Mouse (Mus musculus) retina, postnatal 1 day (tissue): ENCODE data around the gene Polr2e.
"Not testable (repeated sequence)": the region's sequence is repeated elsewhere in the genome, so short reads cannot be mapped to it uniquely, and the experiment has no call there.

Experiments used
- DNase-seq: peaks from one replicate; pipeline ENCODE4 v3.0.0-alpha.2; 2012

Polr2e gene

DNA sequence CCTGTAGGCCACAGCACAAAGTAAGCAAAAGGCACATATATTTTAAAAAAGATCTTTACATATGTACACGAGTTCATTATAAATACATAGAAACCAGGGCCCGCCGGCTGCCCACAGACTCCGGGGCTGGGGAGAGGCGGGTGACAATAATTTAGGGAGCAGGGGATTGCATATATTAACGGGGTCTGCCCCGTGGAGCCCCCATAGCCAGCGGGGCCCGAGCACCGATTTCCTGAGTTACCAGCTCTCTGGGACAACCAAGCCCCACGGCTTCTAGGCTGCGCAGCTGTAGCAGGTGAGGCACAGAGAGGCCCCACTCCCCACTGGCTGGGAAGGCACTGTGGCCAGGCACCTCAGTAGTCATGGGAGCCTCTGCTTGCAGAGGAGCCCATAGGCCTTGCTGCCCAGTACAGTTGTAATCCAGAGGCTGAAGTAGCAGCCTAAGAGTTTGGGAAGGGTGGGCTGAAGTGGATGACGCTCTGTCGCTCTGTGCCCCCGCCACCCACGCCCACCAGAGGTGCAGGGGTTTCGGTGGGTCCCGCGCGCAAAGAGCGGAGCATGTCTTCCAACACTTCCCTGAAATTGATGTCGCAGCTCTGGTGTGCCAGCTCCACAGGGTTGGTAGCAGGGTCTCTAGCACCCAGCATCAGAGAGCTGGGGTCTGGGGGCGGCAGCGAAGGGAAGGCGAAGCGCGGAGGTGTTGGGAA lies 17.5 kb upstream of the Polr2e start:
- DNase-seq, result no peak

DNA sequence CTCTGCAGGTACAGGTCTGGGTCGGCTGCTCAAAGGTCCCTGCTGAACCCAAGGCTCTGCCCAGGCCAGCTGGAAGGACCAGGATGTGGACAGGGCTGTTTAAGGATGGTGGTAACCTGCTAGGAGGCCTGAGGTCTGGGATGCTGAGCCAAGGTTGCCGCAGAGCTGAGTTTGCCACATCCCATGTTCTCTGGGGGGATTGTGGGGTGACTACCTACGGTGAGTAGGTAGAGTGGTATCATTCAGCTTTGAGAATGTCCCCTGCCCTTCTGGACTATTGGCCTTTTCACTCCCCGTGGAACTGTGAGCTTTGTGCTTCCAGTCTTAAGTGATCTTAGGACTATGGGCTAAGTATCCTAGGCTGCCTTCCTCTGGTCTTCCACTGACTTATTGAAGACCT lies 16.9 kb upstream of the Polr2e start:
- no peak for DNase-seq

DNA sequence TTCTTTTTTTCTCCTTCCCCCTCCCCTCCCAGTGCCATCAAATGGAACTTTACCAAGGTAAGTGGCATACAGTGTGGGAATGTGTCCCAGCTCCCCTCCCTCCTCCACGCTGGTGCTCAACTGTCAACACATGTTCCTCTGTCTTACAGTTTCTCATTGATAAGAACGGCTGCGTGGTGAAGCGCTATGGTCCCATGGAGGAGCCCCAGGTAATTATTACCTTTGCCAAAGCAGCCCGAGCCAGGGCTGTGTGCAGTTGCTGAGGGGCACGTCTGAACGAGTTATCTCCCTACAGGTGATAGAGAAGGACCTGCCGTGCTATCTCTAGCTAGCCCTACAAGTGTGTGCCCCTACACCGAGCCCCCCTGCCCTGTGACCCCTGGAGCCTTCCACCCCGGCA lies 16.3 kb upstream of the Polr2e start:
- DNase-seq, result no peak

DNA sequence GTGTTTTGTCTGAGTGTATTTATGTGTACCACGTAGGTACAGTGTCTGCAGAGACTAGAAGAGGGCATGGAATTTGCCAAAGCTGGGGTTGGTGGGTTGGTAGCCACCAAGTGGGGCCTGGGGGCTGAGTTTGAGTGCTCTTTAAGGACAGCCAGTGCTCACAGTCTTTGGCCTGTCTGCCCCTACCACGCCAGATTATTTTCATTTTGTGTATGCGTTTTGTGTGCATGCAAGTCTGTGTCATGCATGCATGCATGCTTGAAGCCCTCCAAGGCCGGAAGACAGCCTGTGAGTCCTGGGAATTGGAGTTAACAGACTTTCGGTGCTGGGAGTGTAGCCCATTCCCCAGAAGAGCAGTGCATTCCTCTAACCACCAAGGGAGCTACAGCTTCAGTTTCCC lies 15.8 kb upstream of the Polr2e start:
- DNase-seq, result no peak

DNA sequence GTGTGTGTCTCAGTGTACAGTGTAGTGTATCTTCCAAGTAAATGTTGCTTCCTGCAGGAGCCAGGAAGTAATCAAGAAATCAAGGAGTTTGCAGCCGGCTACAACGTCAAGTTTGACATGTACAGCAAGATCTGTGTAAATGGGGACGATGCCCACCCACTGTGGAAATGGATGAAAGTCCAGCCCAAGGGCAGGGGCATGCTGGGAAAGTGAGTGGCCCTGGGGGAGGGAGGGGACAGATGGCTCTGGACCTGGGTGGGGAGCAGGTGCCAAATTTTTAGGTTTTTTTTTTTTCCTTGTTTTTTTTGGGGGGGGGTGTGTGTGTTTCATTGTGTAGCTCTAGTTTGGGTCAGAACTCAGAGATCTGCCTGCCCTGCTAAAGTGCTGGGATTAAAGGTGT lies 15.3 kb upstream of the Polr2e start:
- not testable (repeated sequence) for DNase-seq

DNA sequence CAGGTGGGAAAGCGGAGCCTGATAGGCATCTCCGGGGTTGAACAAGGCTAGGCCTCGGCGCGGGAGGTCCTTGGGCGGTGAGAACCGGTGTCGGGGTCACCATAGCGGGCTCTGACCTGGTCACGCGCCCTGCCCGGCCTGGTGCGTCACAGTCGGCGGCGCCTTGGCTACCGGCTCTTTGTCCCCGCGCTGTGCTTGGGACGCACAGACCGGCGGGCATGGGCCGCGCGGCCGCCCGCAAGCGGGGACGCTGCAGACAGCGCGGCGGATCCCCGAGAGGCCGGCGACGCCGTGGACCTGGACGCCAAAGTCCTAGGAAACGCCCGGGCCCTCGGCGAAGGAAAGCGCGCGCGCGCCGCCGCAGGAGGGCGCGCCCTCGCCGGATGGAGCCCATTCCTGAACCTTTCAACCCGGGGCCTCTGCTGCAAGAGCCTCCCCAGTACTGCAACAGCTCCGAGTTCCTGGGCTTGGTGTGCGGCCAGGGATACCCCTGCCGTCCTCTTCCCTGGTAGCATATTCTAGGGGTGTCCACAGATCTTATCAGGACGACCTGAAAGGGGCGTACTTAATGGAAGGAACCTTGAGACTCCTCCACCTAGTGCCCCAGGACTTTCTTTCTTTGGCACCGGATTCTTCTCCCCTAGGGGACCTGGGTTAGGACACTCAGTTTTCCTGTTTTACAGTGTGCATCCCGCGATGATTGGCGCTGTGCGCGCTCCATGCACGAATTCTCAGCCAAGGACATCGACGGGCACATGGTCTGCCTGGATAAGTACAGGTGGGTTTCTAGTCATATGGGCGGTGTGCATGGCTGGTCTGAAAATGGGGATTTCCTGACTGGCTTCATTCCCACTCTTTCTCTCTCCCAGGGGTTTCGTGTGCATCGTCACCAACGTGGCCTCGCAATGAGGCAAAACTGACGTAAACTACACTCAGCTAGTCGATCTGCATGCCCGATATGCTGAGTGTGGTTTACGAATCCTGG lies 14.5 kb upstream of the Polr2e start:
- DNase-seq, result no peak

DNA sequence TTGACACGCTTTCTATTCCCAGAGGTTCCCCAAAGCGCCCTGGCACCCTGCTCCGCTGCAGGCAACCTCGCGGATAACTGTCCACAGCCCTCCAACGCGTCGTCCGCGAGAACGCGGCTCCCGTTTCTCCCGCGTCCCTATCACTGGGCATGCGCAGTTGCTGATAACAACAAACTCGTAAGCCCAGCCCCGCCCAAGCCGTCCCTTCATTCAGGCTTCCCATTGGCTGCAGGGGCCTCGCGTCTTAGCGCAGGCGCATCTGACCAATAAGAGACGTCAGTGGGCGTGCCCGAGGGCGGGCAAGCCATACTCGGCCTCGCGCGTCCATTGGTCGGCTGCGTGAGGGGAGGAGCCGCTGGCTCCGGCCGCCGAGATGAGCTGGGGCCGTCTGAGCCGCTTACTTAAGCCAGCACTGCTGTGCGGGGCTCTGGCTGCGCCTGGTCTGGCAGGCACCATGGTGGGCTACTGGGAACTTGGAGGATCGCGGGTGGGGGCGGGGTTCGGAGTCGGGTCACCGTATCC lies 13.7 kb upstream of the Polr2e start:
- peak; percentile 100 for DNase-seq

DNA sequence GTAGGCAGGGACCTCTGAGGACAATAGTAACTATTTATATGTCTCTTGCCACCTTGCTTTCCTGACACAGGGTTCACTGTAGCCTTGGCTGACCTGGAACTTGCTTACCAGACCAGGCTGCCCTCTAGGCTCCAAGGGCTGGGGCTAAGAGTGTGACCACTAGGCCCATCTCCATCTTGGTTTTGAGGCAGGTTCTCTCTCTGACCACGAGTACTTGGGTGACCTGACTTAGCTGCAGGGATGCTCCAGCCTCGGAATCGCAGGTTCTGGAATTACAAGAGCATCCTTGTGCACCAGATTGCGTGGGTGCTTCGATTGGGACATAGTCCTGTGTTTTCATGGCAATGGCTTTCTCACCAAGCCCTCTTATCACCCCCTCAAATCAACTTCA lies 12.8 kb upstream of the Polr2e start:
- DNase-seq, result no peak

DNA sequence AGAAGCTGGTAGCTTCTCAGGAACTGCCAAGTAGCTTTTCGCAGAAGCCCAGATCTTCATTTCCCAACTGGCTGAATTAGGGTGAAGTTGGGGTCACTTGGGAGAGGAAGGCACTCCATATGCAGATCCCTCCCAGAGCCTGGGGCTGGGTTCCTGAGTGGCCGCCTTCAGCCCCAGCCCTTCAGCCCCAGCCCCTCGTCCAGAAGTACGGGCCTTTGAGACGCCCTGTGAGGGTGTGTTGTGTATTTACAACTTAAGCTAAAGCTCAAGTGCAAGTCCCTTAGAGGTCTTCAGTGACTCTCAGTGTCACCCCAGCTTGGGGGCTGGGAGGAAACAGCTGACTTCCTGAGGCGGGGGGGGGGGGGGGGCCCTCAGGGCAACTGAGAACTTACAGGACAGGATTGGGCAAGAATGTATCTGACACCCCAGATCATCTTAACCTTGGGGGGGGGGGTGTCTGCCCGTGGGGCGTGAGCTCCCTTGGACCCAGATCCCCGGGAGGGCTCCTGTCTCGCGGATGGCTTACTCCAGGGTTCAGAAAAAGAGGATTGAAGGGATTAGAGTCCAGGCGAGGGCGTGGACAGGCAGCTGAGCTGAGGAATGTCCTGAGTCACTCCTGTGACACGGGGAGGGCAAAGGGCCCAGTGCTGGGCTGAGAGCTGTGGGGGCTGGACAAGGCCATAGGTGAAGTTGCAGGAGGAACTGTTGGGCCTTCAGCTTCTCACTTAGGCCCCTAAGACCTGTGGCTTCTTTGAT lies 12.2 kb upstream of the Polr2e start:
- peak; percentile 77 for DNase-seq

DNA sequence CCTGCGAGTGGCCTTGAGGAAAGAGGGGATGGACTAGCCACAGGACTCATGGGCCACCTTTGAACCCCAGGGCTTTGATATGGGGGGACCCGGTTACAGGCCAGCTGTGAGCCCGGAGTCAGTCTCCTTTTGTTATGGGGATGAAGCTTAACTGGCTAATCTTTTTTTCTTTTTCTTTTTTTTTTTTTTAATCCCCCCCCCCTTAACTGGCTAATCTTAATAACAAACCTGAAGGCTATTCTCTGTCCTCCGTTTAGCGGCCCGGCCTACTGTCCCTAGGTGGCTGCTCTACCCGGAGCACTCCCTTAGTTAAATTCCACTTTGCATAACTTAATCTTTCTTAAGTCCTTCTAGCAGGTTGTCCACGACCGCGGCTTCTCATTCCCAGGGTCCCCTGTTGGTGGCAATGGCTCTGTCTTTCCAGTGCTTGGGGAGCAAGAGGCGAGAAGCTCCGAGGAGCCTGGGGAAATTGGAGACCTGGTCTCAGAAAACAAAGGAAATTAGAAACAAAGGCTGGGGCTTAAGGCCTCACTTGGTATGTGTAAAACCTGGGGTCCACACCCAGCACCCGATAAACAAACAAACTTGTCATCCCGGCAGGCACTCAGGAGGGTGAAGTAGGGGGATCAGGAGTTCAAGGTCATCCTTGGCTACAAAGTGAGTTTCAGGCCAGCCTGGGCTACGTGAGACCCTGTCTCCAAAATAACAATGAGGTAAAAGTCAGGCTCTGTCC lies 11.5 kb upstream of the Polr2e start:
- DNase-seq, result peak; percentile 54

DNA sequence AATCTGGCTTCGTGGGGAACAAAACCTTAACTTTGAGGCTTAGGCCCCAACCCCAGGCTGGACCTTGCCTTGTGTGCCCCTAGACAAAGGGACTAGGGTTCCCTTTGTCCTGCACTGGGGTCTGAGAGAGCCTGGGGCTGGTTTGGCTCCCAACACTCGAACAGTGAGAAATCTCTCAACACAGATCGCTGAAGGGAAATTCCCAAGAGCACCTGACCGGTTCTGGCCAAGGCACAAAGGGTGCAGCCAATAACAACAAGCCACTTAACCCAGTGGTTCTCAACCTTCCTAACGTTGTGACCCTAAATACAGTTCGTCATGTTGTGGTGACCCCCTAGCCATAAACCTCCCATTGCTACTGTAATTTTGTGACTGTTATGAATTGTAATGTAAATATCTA lies 10.6 kb upstream of the Polr2e start:
- no peak for DNase-seq

DNA sequence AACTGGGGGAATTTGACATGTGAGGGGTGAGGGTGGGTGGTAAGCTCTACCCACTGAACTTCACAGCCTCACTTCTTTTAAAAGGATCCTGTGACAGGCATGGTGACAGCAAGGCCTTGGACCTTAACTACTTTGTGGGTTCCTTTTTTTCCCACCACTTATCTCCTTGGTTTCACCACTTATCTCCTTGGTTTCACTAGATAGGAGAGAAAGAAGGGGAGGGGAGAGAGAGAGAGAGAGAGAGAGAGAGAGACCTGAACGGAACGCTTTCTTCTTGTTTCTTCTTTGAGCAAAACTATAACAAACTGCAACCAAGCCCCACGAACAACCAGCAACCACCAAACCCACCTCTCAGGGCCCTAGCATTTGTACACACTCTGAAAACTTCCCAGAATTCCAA lies 9.2 kb upstream of the Polr2e start:
- DNase-seq, result no peak

DNA sequence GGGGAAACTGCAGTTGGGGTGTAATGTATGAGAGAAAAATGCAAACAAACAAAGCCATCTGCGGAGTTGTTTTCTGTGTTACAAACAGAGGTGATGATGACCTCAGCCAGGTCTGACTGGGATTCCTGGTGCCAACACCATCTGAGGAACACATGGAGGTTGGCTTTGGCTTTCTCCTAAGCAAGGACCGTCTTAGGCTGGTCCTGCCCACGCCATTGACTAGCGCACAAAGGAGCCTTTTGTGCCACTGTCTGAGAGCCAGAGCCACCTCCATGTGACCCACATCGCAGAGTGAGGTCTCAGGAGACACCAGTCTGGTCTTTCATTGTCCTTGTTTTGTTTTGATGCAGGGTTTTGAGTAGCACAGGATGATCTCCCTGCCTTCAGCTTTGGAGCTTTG lies 8.8 kb upstream of the Polr2e start:
- peak; percentile 90 for DNase-seq

DNA sequence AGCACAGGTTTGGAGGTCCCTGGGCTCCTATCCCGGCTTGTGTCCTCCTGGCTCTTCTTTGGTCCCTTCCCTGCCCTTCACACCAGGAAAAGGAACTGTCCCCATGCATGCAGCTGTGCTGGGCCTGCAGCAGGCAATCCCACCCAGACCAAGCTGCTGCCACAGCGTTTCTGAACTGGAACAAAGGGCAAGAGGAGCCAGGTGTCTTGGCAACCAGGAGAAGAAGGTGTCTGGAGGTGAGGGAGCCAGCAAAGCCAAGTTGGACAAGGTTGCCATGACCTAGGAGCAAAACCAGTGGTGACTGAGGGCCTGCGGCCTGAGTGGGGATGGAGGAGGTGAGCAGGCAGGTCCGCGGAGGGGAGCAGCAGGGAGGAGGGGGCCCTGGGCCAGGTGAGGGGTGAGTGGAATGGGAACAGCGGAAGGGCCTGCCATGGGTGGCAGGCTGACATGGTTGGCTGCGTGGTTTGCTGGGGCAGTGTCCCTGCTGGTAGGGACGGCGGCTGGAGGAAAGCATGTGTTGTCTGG lies 7.5 kb upstream of the Polr2e start, which contains the start of gene Gpx4:
TSS of gene Gpx4 (plus strand) at position 126 of the 525 bp plus-strand sequence.
- DNase-seq, result no peak

DNA sequence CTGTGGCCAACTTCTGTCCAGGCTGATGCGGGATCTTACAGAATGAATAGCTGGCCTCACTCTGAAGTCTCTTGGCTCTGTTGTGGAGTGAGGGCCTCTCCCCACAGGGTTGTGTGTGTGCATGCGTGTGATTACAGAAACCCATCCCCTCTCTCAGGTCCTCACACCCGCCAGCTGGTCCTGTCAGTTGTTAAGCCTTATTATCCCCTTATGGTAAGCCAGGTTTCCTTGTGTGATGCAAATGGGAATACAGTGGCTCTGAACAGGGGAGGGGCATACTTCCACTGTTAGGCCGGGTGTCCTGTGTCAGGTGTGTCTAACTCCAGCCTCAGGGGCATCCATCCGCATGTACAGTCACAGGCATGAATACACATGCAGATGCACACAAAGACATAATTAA lies 6.2 kb upstream of the Polr2e start:
- DNase-seq, result peak; percentile 77

DNA sequence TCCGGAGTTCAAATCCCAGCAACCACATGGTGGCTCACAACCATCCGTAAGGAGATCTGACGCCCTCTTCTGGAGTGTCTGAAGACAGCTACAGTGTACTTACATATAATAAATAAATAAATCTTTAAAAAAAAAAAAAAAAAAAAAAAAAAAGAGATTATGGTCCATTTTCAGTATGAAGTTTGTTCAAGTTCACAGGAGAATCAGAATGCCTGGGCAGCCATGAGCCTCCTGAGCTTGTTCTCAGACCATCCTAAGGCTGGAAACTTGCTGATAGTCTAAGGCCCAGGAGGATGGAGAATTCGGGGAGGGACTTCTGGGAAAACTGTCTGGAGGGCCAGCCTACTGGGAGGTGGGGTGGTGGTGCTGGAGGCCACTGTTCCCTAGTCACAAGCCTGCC lies 5.8 kb upstream of the Polr2e start:
- DNase-seq, result not testable (repeated sequence)

DNA sequence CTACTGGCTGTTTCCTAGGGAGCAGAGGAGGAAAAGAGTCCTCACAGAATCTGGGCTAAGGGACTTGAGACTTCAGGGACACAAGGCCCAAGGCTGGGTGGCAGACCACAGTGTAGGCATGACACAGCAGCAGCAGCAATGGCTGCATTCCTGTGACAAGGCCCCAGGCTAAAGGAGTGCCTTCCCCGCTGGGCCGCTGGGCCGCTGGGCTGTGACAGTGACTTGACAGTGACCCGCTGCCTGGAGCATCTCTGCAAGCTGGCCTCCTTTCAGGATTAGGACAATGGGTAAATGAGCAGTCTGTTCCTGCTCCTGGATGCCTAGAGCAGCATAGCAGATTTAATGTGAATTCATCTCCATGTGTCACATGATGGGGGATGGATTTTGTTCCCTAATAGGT lies 4.5 kb upstream of the Polr2e start:
- DNase-seq, result peak; percentile 87

DNA sequence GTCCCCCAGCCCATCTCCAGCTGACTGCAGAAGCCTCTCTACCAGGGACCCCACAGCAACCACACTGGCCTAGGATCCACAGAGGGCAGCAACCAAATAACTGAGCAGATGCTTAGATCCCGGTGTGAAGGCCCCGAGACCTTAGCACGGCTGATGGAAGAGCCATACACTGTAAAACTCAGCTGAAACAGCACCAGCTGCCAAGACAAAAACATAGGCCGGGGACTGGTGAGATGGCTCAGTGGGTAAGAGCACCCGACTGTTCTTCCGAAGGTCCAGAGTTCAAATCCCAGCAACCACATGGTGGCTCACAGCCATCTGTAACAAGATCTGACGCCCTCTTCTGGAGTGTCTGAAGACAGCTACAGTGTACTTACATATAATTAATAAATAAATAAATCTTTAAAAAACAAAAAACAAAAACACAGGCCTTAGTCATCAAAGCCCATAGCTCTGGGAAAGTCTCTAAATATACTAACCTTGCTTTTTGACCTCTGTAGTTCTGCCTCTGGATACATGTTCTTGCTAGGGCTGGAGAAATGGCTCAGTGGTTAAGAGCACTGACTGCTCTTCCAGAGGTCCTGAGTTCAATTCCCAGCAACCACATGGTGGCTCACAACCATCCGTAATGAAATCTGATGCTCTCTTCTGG lies 1.9 kb upstream of the Polr2e start:
- DNase-seq, result not testable (repeated sequence)

DNA sequence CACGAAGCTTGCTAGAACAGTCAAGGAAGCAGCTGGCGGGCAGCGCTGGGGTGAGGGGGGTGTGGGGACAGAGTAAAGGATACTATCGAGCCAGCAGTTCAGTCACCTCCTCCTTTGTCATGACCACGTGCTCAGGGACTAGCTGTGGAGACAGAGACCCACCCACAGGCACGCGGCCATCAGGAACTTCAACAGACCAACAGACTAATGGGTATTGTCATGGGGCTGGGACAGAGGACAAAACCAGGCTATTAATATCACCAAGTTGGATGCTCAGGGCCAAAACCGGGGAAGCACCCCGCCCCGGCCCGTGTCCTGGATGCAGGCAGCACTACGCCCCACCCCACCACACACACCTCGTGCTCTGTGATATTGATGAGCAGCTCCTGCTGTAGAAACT lies 2.8 kb downstream of the Polr2e start:
- no peak for DNase-seq

DNA sequence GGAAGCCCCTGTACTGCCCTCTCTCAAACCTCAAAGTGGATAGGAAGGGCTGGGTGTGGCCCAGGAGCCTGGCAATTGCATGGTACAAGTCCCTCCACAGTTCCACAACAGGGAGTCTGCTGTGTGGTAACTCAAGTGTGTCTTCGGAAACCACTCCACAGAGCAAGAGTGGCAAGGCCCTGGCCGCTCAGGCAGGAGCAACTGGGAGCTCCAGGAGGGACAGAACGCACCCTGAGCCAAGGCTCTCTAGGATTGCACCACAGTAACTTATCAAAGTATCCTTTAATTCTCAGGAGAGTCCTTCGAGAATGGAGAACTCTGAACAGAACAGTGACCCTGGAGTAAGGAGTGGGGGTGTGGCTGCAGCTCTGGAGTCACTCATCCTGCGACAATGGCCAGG lies 3.9 kb downstream of the Polr2e start:
- DNase-seq, result no peak

DNA sequence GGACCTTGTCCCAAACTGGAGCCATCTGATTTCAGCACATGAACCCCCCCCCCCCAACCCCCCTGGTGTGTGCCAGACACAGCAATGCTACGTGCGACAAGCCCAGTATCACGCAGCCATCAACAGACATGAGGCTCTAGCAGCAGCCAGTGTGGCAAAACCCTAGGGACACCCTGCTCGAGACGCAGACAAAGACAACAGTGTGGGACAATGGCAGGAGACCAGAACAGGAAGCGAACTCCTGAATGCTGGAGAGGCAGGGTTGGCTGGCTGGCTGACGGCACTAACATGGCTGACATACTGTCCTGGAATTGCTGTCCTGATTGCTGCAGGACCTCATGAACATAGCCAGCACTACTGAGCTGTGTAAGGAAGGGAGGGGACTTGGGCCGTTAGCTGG lies 4.4 kb downstream of the Polr2e start:
- no peak for DNase-seq
